Mouse (Mus musculus) cerebellum, postnatal 25 days (tissue): ENCODE measurements at regions not wholly inside any gene's neighbourhood (a gene's known extent, or its start where the extent isn't known, plus 50 kb on each side); places are given as distances from the start of the nearest gene placed in this dataset.

Experiments
- DNase-seq, 2 experiments: peaks; one replicate each; pipeline ENCODE4 v3.0.0; 2021; ENCODE audit warnings: mixed read lengths in 2 of 2

- DNase-seq, result peak; percentile 12 to 28
Measured at GRCm38 (mm10) chr8:98572597-98573514, 843.4 kb downstream of the Cdh8 start.

- peak; percentile 11 to 19 for DNase-seq
Measured at GRCm38 (mm10) chr8:98566661-98567060, 849.6 kb downstream of the Cdh8 start.

GRCm38 (mm10) chr8:98518459-98518858 is 897.8 kb downstream of the Cdh8 start:
- DNase-seq, result peak in 1 of 2 experiments; percentile 13

- no peak for DNase-seq
Measured at GRCm38 (mm10) chr8:98515246-98515645, 901.0 kb downstream of the Cdh8 start.

GRCm38 (mm10) chr8:98496793-98497192 is 919.5 kb downstream of the Cdh8 start:
- DNase-seq, result no peak

GRCm38 (mm10) chr8:98463375-98464030 is 952.8 kb downstream of the Cdh8 start:
- no peak for DNase-seq

- DNase-seq, result no peak
Measured at GRCm38 (mm10) chr8:98455539-98455938, 960.7 kb downstream of the Cdh8 start.
